Mouse (Mus musculus) right cerebral cortex, postnatal 4 days (tissue): ENCODE measurements around the gene Krtap3-2.
"Not testable (repeated sequence)": the region's sequence is repeated elsewhere in the genome, so short reads cannot be mapped to it uniquely, and the experiment has no call there.

Experiments
- DNase-seq: peaks from one replicate; pipeline ENCODE4 v3.0.0-alpha.2; 2022

Krtap3-2 gene

GRCm38 (mm10) chr11:99556753-99557152, at the start of gene Krtap3-2:
TSS of gene Krtap3-2 (minus strand) at chr11:99556853.
- DNase-seq, result no peak

- DNase-seq, result not testable (repeated sequence)
These were observed 46.6 kb upstream of the Krtap3-2 start, which contains the start of gene Gm11938 for GRCm38 (mm10) chr11:99603208-99603607. TSS of gene Gm11938 (minus strand) at chr11:99603308.

GRCm38 (mm10) chr11:99597742-99598141, 41.1 kb upstream of the Krtap3-2 start, which contains the start of gene Krtap9-3:
TSS of gene Krtap9-3 (minus strand) at chr11:99598105.
- DNase-seq, result not testable (repeated sequence)

GRCm38 (mm10) chr11:99590981-99591380, 34.3 kb upstream of the Krtap3-2 start, which contains the start of gene Krtap1-3:
TSS of gene Krtap1-3 (minus strand) at chr11:99591339.
- DNase-seq, result no peak

- DNase-seq, result no peak
These were observed 28.4 kb upstream of the Krtap3-2 start for GRCm38 (mm10) chr11:99585096-99585495.

GRCm38 (mm10) chr11:99583245-99583704, 26.6 kb upstream of the Krtap3-2 start, which contains the start of gene Krtap1-4:
TSS of gene Krtap1-4 (minus strand) at chr11:99583654.
- no peak for DNase-seq

- no peak for DNase-seq
These were observed 24.9 kb upstream of the Krtap3-2 start for GRCm38 (mm10) chr11:99581564-99581963.

GRCm38 (mm10) chr11:99581051-99581450, 24.4 kb upstream of the Krtap3-2 start:
- no peak for DNase-seq

GRCm38 (mm10) chr11:99580636-99581035, 24.0 kb upstream of the Krtap3-2 start, which contains the start of gene Krtap1-5:
TSS of gene Krtap1-5 (minus strand) at chr11:99581016.
- no peak for DNase-seq

- DNase-seq, result peak; percentile 70
These were observed 17.5 kb upstream of the Krtap3-2 start for GRCm38 (mm10) chr11:99574106-99574505.

- DNase-seq, result no peak
These were observed 16.5 kb upstream of the Krtap3-2 start for GRCm38 (mm10) chr11:99573164-99573563.

- DNase-seq, result no peak
These were observed 9.9 kb upstream of the Krtap3-2 start, which contains the start of gene Krtap3-1 for GRCm38 (mm10) chr11:99566530-99566929. TSS of gene Krtap3-1 (minus strand) at chr11:99566630.

GRCm38 (mm10) chr11:99562580-99562979, 5.9 kb upstream of the Krtap3-2 start:
- DNase-seq, result no peak

GRCm38 (mm10) chr11:99559366-99559765, 2.7 kb upstream of the Krtap3-2 start, which contains the start of gene Gm11939:
TSS of gene Gm11939 (minus strand) at chr11:99559466.
- DNase-seq, result no peak

GRCm38 (mm10) chr11:99557976-99558745, 1.5 kb upstream of the Krtap3-2 start:
- DNase-seq, result no peak

GRCm38 (mm10) chr11:99556195-99556594, 458 bp downstream of the Krtap3-2 start:
- DNase-seq, result no peak

- no peak for DNase-seq
These were observed 5.9 kb downstream of the Krtap3-2 start, which contains the start of gene Krtap3-3 for GRCm38 (mm10) chr11:99550765-99551164. TSS of gene Krtap3-3 (minus strand) at chr11:99550865.

GRCm38 (mm10) chr11:99547892-99548291, 8.8 kb downstream of the Krtap3-2 start:
- no peak for DNase-seq

GRCm38 (mm10) chr11:99539721-99540120, 16.9 kb downstream of the Krtap3-2 start:
- peak; percentile 46 for DNase-seq

GRCm38 (mm10) chr11:99521288-99521860, 35.3 kb downstream of the Krtap3-2 start, which contains the start of gene Krt39:
TSS of gene Krt39 (minus strand) at chr11:99521338.
- DNase-seq, result no peak

- no peak for DNase-seq
These were observed 42.6 kb downstream of the Krtap3-2 start for GRCm38 (mm10) chr11:99514098-99514497.
